Mouse (Mus musculus): ENCODE measurements around the gene Map4k1.

The Map4k1 gene

GRCm38 (mm10) chr7:28981651-28982273 lies at the start of gene Map4k1, which contains the start of gene Eif3k:
Gene Map4k1 (plus strand): TSS chr7:28982050.
Gene Eif3k (minus strand): TSS chr7:28981864.
- DNase-seq (ENCODE audit: low spot score): peak; percentile 81

GRCm38 (mm10) chr7:28932421-28933041 lies 49.3 kb upstream of the Map4k1 start:
- DNase-seq (ENCODE audit: low spot score): no peak

GRCm38 (mm10) chr7:28933825-28934224 lies 48.0 kb upstream of the Map4k1 start:
- no peak for DNase-seq (ENCODE audit: low spot score)

DNA sequence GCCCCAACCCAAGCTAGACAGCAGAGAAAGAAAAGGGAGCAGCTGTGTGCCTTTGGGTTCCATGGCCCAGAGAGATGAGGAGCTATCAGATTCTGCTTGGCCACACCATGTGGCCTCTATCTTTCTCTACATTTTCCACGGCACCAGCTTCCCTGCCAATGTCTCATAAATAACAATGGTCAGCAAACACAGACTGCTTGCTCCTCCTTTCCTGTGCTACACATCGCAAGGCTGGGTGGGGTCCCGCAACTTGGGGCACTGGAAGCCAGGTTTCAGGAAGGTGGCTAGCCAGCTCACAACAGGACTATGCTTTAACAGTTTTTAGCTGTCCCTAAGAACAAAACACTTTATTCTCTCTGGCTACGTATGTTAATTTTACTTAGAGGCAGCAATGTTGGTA lies 45.1 kb upstream of the Map4k1 start:
- DNase-seq (ENCODE audit: low spot score): no peak

GRCm38 (mm10) chr7:28938654-28939053 lies 43.2 kb upstream of the Map4k1 start:
- DNase-seq (ENCODE audit: low spot score): no peak

GRCm38 (mm10) chr7:28939418-28940183 lies 42.2 kb upstream of the Map4k1 start:
- DNase-seq (ENCODE audit: low spot score): no peak

DNA sequence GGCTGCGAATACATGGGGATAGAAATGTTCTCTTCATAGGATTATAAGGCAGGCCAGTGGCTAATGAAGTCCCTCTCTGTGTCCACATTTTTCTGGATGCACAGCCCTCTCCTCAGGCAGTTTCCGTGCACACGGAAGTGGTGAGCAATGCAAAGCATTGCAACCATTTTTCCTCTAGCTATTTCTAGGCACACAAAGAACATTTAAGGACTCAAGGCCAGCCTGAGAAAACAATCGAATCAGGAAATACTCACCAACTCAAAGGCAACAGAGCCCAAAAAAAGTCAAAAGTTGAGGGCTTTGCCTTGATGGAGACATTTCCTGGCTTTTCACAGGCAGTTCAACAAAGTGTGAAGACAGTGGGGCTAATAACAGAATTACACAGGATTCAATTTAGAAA lies 40.7 kb upstream of the Map4k1 start:
- DNase-seq (ENCODE audit: low spot score): no peak

DNA sequence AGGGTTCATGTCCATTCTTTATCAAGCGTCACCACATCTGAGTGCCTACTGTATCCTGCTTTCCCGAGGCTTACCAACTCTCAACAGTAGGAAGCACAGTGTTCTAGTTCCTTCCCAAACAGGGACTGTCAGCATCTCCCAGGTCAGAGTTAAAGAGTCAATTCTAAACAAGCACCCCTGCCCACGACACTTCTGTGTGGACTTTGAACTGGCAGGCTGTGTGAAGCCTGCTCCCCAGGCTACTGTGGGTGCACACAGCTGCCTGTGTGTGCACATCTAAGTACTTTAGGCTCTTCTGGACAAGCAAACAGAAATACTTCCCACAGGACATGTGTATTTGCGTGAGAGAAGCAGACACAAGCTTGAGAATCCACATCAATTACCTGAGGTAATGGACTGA lies 40.3 kb upstream of the Map4k1 start:
- DNase-seq (ENCODE audit: low spot score): no peak

DNA sequence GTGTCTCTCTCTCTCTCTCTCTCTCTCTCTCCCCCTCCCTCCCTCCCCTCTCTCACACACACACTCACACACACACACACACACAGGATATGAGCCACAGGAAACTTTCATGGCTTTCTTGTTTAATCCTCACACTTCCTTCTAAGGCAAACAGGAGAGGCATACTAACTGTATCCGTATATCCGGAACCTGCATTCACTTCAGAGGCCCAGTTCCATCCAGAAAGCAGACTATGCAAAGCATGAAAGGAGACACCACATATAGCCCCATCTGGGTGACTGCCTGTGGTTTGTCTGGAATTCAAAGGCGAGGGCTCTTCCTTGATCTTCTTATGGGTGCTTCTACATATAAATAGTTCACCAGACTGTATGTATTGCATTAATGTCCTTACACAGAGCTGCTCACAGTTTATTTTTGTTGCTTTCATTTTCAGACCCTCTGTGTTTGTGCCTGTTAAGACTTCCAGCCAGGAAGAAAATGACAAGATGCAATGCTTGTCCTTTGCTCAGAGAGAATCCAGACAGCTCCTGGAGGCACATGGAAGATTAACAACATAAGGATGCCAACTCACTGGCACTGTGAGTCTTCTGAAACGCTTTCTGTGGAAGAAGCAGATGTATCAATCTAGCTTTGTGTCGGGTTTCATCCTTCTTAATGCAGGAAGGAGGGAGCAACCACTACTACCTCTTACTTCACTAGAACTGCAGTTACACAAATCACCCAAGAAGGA lies 38.2 kb upstream of the Map4k1 start:
- DNase-seq (ENCODE audit: low spot score): no peak

DNA sequence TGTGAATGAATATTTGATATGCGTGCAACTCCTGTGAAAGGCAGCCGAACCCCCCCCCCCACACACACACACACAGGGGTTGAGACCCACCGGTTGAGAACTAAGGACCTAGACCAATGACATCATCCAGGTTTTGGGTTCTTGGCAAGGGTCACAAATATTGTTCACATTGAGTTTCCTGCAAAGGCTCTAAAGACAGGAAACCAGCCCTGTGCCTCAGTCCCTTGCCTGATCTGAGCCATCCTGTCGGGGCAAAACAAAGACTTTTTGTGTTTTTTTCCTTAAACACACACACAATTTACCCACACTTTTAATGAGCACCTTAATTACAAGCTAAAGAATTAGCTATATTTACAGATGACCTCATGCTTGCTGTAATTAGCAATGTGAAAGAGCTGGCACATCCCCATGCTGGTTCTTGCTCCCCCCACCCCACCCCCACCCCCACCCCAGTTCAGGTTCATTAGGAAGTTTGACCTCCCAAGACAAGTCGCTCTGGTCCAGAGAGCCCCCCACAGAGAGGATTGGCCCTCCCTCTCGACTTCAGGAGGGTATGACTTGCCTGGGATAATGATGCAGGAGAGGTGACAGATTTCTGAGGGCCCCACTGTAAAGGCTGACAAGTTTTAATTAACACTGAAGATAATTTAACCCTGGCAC lies 37.0 kb upstream of the Map4k1 start:
- no peak for DNase-seq (ENCODE audit: low spot score)

GRCm38 (mm10) chr7:28945416-28946270 lies 36.2 kb upstream of the Map4k1 start:
- no peak for DNase-seq (ENCODE audit: low spot score)

GRCm38 (mm10) chr7:28946271-28946610 lies 35.6 kb upstream of the Map4k1 start:
- DNase-seq (ENCODE audit: low spot score): no peak

GRCm38 (mm10) chr7:28948746-28949145 lies 33.1 kb upstream of the Map4k1 start:
- no peak for DNase-seq (ENCODE audit: low spot score)

- no peak for DNase-seq (ENCODE audit: low spot score)
Observed at GRCm38 (mm10) chr7:28949298-28949697, 32.6 kb upstream of the Map4k1 start.

- DNase-seq (ENCODE audit: low spot score): no peak
Observed at GRCm38 (mm10) chr7:28950346-28951037, 31.4 kb upstream of the Map4k1 start.

GRCm38 (mm10) chr7:28951764-28952163 lies 30.1 kb upstream of the Map4k1 start:
- no peak for DNase-seq (ENCODE audit: low spot score)

DNA sequence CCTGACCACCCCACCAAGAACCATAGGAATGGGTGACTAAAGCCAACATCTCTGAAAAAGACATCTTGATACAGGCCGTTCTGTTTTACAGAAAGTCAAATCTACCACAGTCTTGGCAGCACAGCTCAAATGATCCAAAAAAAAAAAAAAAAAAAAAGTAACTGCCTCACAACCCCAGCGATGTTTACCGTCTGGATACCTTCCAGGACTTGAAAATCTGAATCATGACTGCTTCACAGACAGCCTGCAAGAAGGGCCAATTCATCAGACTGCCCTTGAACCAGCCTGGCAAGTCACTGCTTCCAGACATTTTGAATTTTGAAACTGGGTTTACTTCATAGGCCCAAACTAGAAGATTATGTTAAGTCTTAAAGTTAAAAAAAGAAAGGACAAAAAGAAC lies 29.1 kb upstream of the Map4k1 start:
- no peak for DNase-seq (ENCODE audit: low spot score)

GRCm38 (mm10) chr7:28953476-28954376 lies 28.1 kb upstream of the Map4k1 start:
- DNase-seq (ENCODE audit: low spot score): no peak

DNA sequence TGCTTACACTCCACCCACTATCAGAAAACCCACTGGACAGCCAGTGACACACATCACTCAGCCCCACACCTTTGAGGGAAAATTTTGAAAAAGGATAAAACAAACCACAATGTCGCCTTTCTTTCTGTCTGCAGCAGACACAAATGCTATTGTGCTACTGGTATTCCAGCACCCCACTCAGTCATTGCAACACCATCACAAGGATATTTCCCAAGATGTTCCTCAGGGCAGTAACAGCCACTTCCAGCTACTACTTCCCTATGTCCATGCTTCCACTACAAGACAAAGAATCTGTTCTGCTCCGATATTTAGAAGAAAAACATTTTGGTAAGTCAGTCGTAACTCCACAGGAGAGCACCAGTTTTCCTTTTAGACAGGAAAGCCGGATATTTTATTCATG lies 27.1 kb upstream of the Map4k1 start:
- DNase-seq (ENCODE audit: low spot score): no peak

All from urinary bladder, postnatal 10 days (tissue).